Mouse (Mus musculus): ENCODE results near the gene Olfr332. TPM values are rescaled to one million over a fixed set of nuclear protein-coding genes. Genes with fewer than 3 reads are reported as not detected.

Gene Olfr332
- polyA plus RNA-seq, 1 experiment from 2014 or later = not detected

DNA sequence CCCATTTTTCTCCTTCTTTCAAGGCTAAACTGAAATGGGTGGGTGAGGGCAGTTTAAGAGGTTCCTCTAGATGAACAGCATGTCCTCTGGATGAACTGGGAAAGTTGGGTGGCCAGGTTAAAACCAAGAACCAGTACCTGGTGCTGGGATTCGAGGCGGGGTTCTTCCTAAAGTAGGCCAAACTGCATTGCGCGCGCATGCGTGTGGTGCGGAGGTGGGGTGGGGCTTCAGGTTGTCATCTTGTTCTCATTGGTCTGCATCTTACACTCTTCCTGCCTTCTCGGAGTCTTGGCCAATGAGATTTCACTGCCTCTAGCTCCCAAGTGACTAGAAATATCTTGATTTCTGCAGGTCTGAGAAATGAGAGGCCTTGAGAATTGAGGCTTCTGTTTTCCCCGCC is 39.6 kb downstream of the Olfr332 start, which contains the start of gene Lypd9:
Gene Lypd9 (minus strand): TSS at position 165 of the 400 bp plus-strand sequence.
- Histone ChIP-seq H3K9ac (replicated peaks; ENCODE audit: low read length) (no peak within 1 kb of the TSS), H3K4me1 (ENCODE audit: insufficient read depth, low read length) (no peaks in the 10 kb centered on the region), H3K27ac (ENCODE audit: low read length) (no peak within 1 kb of the TSS), H3K36me3 (ENCODE audit: insufficient read depth, low read length) (no peaks in the 10 kb centered on the region), H3K9me3 (ENCODE audit: low read length) (peaks cover 3% of the 10 kb centered on the region; the same call in 1 of the 2 replicates), H3K4me3 (ENCODE audit: low read length) (no peak within 1 kb of the TSS), H3K27me3 (ENCODE audit: insufficient read depth, low read length) (no peaks in the 10 kb centered on the region), H3K4me2 (replicated peaks; ENCODE audit: low read depth, low read length) (no peak within 1 kb of the TSS)
- WGBS = 97% methylated on average over 9 of the region's 9 CpGs
- no peak for ATAC-seq (ENCODE audit: low FRiP score, low TSS enrichment)

Other genes with a start within 250 kb of the Olfr332 start
- gene 4930438A08Rik, start 217.8 kb downstream of the Olfr332 start, polyA plus RNA-seq (2015; fragmentation: Nextera tagmentation; extraction: Ambion mirVana) = not detected in 2 replicates
- 30.1 and 33.3 TPM in 2 replicates for gene Zfp692, start 185.5 kb downstream of the Olfr332 start, polyA plus RNA-seq (2015; fragmentation: Nextera tagmentation; extraction: Ambion mirVana)
- gene Zfp672, start 162.2 kb downstream of the Olfr332 start, polyA plus RNA-seq (2015; fragmentation: Nextera tagmentation; extraction: Ambion mirVana) = 40.9 and 43.8 TPM in 2 replicates
- 41.2 and 41.8 TPM in 2 replicates for gene Sh3bp5l, start 161.8 kb downstream of the Olfr332 start, polyA plus RNA-seq (2015; fragmentation: Nextera tagmentation; extraction: Ambion mirVana)
- 0.21 and 0.27 TPM in 2 replicates for gene Lypd8, start 113.5 kb downstream of the Olfr332 start, polyA plus RNA-seq (2015; fragmentation: Nextera tagmentation; extraction: Ambion mirVana)
- not detected in 2 replicates for gene 1810065E05Rik, start 71.4 kb downstream of the Olfr332 start, polyA plus RNA-seq (2015; fragmentation: Nextera tagmentation; extraction: Ambion mirVana)
- gene Gm12253, start 60.0 kb downstream of the Olfr332 start, polyA plus RNA-seq (2015; fragmentation: Nextera tagmentation; extraction: Ambion mirVana) = not detected in 2 replicates
- not detected in 2 replicates for gene Lypd9, start 39.6 kb downstream of the Olfr332 start, polyA plus RNA-seq (2015; fragmentation: Nextera tagmentation; extraction: Ambion mirVana)
- gene Olfr30, start 30.3 kb downstream of the Olfr332 start, polyA plus RNA-seq (2015; fragmentation: Nextera tagmentation; extraction: Ambion mirVana) = not detected in 2 replicates
- not detected in 2 replicates for gene Olfr331, start 10.0 kb upstream of the Olfr332 start, polyA plus RNA-seq (2015; fragmentation: Nextera tagmentation; extraction: Ambion mirVana)
- gene Olfr330, start 42.3 kb upstream of the Olfr332 start, polyA plus RNA-seq (2015; fragmentation: Nextera tagmentation; extraction: Ambion mirVana) = not detected in 2 replicates
- gene Olfr329-ps, start 53.9 kb upstream of the Olfr332 start, polyA plus RNA-seq (2015; fragmentation: Nextera tagmentation; extraction: Ambion mirVana) = not detected in 2 replicates
- 0.14 TPM in 1 of 2 replicates, not detected in the other for gene Olfr328, start 63.1 kb upstream of the Olfr332 start, polyA plus RNA-seq (2015; fragmentation: Nextera tagmentation; extraction: Ambion mirVana)
- not detected in 2 replicates for gene Olfr224, start 78.0 kb upstream of the Olfr332 start, polyA plus RNA-seq (2015; fragmentation: Nextera tagmentation; extraction: Ambion mirVana)
- gene Olfr325, start 85.2 kb upstream of the Olfr332 start, polyA plus RNA-seq (2015; fragmentation: Nextera tagmentation; extraction: Ambion mirVana) = not detected in 2 replicates
- gene Olfr324, start 102.6 kb upstream of the Olfr332 start, polyA plus RNA-seq (2015; fragmentation: Nextera tagmentation; extraction: Ambion mirVana) = not detected in 2 replicates
- not detected in 2 replicates for gene 2210407C18Rik, start 123.5 kb upstream of the Olfr332 start, polyA plus RNA-seq (2015; fragmentation: Nextera tagmentation; extraction: Ambion mirVana)
- gene Olfr323, start 137.9 kb upstream of the Olfr332 start, polyA plus RNA-seq (2015; fragmentation: Nextera tagmentation; extraction: Ambion mirVana) = not detected in 2 replicates
- gene Trim58, start 147.9 kb upstream of the Olfr332 start, polyA plus RNA-seq (2015; fragmentation: Nextera tagmentation; extraction: Ambion mirVana) = 0.10 TPM in 1 of 2 replicates, not detected in the other
- 0.04 and 0.12 TPM in 2 replicates for gene Olfr322, start 166.2 kb upstream of the Olfr332 start, polyA plus RNA-seq (2015; fragmentation: Nextera tagmentation; extraction: Ambion mirVana)
- 0.05 TPM in 1 of 2 replicates, not detected in the other for gene Olfr320, start 188.5 kb upstream of the Olfr332 start, polyA plus RNA-seq (2015; fragmentation: Nextera tagmentation; extraction: Ambion mirVana)
- not detected in 2 replicates for gene Olfr319, start 206.6 kb upstream of the Olfr332 start, polyA plus RNA-seq (2015; fragmentation: Nextera tagmentation; extraction: Ambion mirVana)
- gene Olfr318, start 231.5 kb upstream of the Olfr332 start, polyA plus RNA-seq (2015; fragmentation: Nextera tagmentation; extraction: Ambion mirVana) = not detected in 2 replicates
- not detected in 2 replicates for gene Olfr317, start 246.7 kb upstream of the Olfr332 start, polyA plus RNA-seq (2015; fragmentation: Nextera tagmentation; extraction: Ambion mirVana)